Mouse (Mus musculus) lung, embryonic 16.5 days (tissue): ENCODE results near the gene Znrf4. TPM values are rescaled to one million over a fixed set of nuclear protein-coding genes. Genes with fewer than 3 reads are reported as not detected.

ENCODE experiments used
- ATAC-seq: fragments of 200-750 bp; cut with Nextera tagmentation; 2 replicates; pipeline ENCODE4 v1.8.0; 2017; ENCODE audit warnings: low read depth, mild to moderate bottlenecking, moderate library complexity
- H3K27ac ChIP-seq: fragments of 300-500 bp; sonication (generic); 2 replicates; pipeline ENCODE4 v1.5.1; 2014; ENCODE audit warnings: mild to moderate bottlenecking, control low read depth, low read length
- H3K27me3 ChIP-seq: fragments of 300-500 bp; sonication (generic); 2 replicates; pipeline ENCODE4 v1.6.1; 2014; ENCODE audit warnings: low read depth, low read length, mixed read lengths; ENCODE audit not compliant: control insufficient read depth, insufficient read depth
- H3K36me3 ChIP-seq: fragments of 300-500 bp; sonication (generic); 2 replicates; pipeline ENCODE4 v1.6.1; 2014; ENCODE audit warnings: low read length; ENCODE audit not compliant: control insufficient read depth, insufficient read depth
- H3K4me1 ChIP-seq: fragments of 300-500 bp; sonication (generic); replicated peaks from 2 replicates; pipeline ENCODE4 v1.6.1; 2014; ENCODE audit warnings: low read length, mixed read lengths; ENCODE audit not compliant: control insufficient read depth, insufficient read depth
- H3K4me2 ChIP-seq: fragments of 300-500 bp; sonication (generic); 2 replicates; pipeline ENCODE4 v1.6.1; 2014; ENCODE audit warnings: low read depth, low read length, control low read depth
- H3K4me3 ChIP-seq: fragments of 300-500 bp; sonication (generic); 2 replicates; pipeline ENCODE4 v1.5.1; 2014; ENCODE audit warnings: mild to moderate bottlenecking, low read length, control low read depth
- H3K9ac ChIP-seq: fragments of 300-500 bp; sonication (generic); 2 replicates; pipeline ENCODE4 v1.6.1; 2014; ENCODE audit warnings: low read length, control low read depth
- H3K9me3 ChIP-seq: fragments of 300-500 bp; sonication (generic); 2 replicates; pipeline ENCODE4 v1.6.1; 2016; ENCODE audit warnings: low read length; ENCODE audit not compliant: control insufficient read depth
- WGBS: fragments of 180-500 bp; shearing (Covaris S2); extraction: QIAGEN DNeasy Blood & Tissue Kit; methylation state at CpG from one replicate; pipeline ENCODE4 v1.1.7; 2014; 5-methylcytosine and 5-hydroxymethylcytosine counted together
- polyA plus RNA-seq: library from polyadenylated mRNA; unstranded; fragments of >200 nt; fragmentation: Nextera tagmentation; extraction: Ambion mirVana; gene quantifications from 2 replicates; pipeline ENCODE4 v1.2.1, GENCODE M21; 2015

The Znrf4 gene
- polyA plus RNA-seq: not detected in 2 replicates

DNA sequence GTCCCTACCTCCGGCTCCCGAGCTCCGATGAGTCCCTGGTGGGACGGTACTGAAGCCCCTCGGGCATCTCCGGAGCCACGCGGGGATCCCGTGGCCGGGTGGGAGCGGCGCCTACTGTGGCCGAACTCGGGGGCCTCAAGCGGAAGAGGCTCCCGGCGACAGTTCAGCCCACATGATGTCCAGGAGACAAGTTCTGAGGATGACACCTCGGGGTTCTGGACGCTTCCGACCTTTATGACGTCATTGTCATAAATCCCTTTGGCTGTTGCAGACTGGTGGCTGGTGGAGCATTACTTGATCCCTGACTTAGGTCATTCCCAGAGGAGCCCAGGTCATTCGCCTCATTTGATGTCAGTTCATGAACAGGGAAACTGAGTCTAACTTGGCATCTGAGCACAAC, at the start of gene Znrf4:
TSS of gene Znrf4 (minus strand) at position 122 of the 400 bp plus-strand sequence.
- Histone ChIP-seq H3K4me1 (peaks cover 20% of the 10 kb centered on the region), H3K27ac (no peak within 1 kb of the TSS), H3K36me3 (no peaks in the 10 kb centered on the region), H3K9ac (peak within 1 kb of the TSS; percentile 21; the same call in 1 of the 2 replicates), H3K27me3 (peaks cover 43% of the 10 kb centered on the region), H3K4me3 (peak within 1 kb of the TSS; percentile 34), H3K4me2 (peak within 1 kb of the TSS; percentile 48), H3K9me3 (peaks cover 5% of the 10 kb centered on the region; the same call in 1 of the 2 replicates)
- no peak for ATAC-seq
- 57% methylated on average over 22 of the region's 22 CpGs for WGBS

DNA sequence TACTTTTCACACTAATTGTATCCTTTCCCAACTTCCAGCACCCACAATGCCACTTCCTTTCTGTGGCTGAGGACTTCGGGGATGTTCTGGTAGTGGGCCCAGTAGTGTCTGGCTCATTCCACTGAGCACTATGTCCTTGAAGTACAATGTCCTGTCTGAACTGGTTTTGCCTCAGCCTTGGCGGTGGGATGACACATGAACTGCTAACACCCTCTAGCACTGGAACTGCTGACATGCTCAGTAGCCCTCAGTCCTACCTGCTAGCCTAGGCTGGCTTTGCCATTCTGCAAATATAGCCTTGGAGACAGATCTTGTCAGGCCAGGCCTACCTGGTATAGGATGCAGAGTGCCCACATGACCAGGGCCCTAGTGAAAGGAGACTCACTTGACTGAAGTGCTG, 49.6 kb upstream of the Znrf4 start:
- H3K4me3 ChIP-seq: no peak overlapping the region
- H3K27ac ChIP-seq: no peak overlapping the region
- H3K9me3 ChIP-seq: no peaks in the 10 kb centered on the region
- H3K27me3 ChIP-seq: no peaks in the 10 kb centered on the region
- H3K4me2 ChIP-seq: no peak overlapping the region
- no peaks in the 10 kb centered on the region for H3K4me1 ChIP-seq
- ATAC-seq: no peak
- H3K36me3 ChIP-seq: peaks cover 55% of the 10 kb centered on the region
- 85% methylated on average over 2 of the region's 2 CpGs for WGBS
- no peak overlapping the region for H3K9ac ChIP-seq

- Histone ChIP-seq H3K4me2 (no peak overlapping the region), H3K27me3 (no peaks in the 10 kb centered on the region), H3K27ac (no peak overlapping the region), H3K36me3 (peaks cover 37% of the 10 kb centered on the region), H3K4me1 (no peaks in the 10 kb centered on the region), H3K9me3 (no peaks in the 10 kb centered on the region), H3K9ac (no peak overlapping the region), H3K4me3 (no peak overlapping the region)
- 56% methylated on average over 1 of the region's 1 CpGs for WGBS
- no peak for ATAC-seq
Measured at GRCm38 (mm10) chr17:56560131-56560530, 47.9 kb upstream of the Znrf4 start.

- 71% methylated on average over 3 of the region's 3 CpGs for WGBS
- no peaks in the 10 kb centered on the region for H3K9me3 ChIP-seq
- H3K27me3 ChIP-seq: no peaks in the 10 kb centered on the region
- H3K36me3 ChIP-seq: peaks cover 31% of the 10 kb centered on the region
- H3K4me3 ChIP-seq: no peak overlapping the region
- H3K4me1 ChIP-seq: no peaks in the 10 kb centered on the region
- no peak overlapping the region for H3K9ac ChIP-seq
- no peak for ATAC-seq
- H3K4me2 ChIP-seq: no peak overlapping the region
- no peak overlapping the region for H3K27ac ChIP-seq
Measured at GRCm38 (mm10) chr17:56559386-56559785, 47.2 kb upstream of the Znrf4 start.

DNA sequence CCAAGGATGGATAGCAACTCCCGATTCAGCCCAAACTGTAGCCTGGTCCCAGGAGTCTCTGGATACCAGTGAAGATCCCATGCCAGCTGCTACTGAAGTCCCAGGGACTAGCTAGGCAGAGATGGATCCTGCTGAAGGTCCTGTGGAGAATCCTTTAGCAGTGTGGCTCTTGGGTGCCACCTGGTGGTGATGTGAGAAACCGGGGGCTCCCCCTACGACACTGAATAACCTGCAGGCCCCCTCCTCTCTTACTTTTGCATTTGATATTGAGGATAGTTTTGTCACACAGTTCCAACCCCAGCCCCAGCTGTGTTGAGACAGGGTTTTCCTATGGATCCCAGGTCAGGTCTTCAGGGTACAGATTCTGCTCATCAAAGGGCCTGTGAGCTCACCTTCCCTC, 46.2 kb upstream of the Znrf4 start:
- no peaks in the 10 kb centered on the region for H3K27me3 ChIP-seq
- no peak overlapping the region for H3K9ac ChIP-seq
- H3K36me3 ChIP-seq: peaks cover 22% of the 10 kb centered on the region
- ATAC-seq: peak; percentile 16; the same call in 1 of the 2 replicates
- no peak overlapping the region for H3K27ac ChIP-seq
- H3K4me2 ChIP-seq: no peak overlapping the region
- no peaks in the 10 kb centered on the region for H3K4me1 ChIP-seq
- 22% methylated on average over 3 of the region's 3 CpGs for WGBS
- H3K9me3 ChIP-seq: no peaks in the 10 kb centered on the region
- H3K4me3 ChIP-seq: no peak overlapping the region

DNA sequence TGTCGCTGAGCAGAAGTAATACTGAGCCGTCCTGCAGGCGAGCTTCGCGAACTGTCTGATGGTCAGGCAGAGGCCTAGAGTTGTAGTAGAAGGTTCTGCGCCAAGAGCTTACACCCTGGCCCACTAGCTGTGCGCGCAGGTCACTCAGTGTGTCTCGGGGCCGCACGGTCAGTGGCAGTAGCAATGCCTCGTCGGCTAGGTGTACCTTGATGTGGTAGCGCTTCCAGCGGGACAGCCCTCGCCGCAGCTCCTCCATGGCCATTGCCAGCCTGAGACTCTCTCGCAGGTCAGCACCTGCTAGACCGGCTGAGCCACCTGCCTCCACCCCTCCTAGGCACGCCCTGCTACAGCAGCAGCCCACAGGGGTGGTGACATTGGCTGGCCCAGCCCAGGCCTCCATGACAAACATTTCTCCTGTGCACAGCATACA, 41.9 kb upstream of the Znrf4 start, which contains the start of gene Gm20219:
TSS of gene Gm20219 (minus strand) at position 266 of the 430 bp plus-strand sequence.
- peak; percentile 88 for ATAC-seq
- 50% methylated on average over 20 of the region's 20 CpGs for WGBS
- Histone ChIP-seq H3K36me3 (no peaks in the 10 kb centered on the region), H3K27ac (0 out of 2 replicates have a peak within 1 kb of the TSS, but pooled peaks have one; percentile 7), H3K9me3 (no peaks in the 10 kb centered on the region), H3K4me1 (no peaks in the 10 kb centered on the region), H3K27me3 (no peaks in the 10 kb centered on the region), H3K4me2 (peak within 1 kb of the TSS; percentile 31), H3K9ac (peak within 1 kb of the TSS; percentile 43), H3K4me3 (peak within 1 kb of the TSS; percentile 31)

- H3K27ac ChIP-seq: no peak overlapping the region
- H3K9ac ChIP-seq: no peak overlapping the region
- H3K9me3 ChIP-seq: no peaks in the 10 kb centered on the region
- ATAC-seq: 0 out of 2 replicates have a peak, but pooled peaks have one; percentile 23
- H3K36me3 ChIP-seq: no peaks in the 10 kb centered on the region
- no peak overlapping the region for H3K4me2 ChIP-seq
- no peaks in the 10 kb centered on the region for H3K27me3 ChIP-seq
- WGBS: 56% methylated on average over 5 of the region's 5 CpGs
- no peak overlapping the region for H3K4me3 ChIP-seq
- no peaks in the 10 kb centered on the region for H3K4me1 ChIP-seq
Measured at GRCm38 (mm10) chr17:56552781-56553363, 40.6 kb upstream of the Znrf4 start.

DNA sequence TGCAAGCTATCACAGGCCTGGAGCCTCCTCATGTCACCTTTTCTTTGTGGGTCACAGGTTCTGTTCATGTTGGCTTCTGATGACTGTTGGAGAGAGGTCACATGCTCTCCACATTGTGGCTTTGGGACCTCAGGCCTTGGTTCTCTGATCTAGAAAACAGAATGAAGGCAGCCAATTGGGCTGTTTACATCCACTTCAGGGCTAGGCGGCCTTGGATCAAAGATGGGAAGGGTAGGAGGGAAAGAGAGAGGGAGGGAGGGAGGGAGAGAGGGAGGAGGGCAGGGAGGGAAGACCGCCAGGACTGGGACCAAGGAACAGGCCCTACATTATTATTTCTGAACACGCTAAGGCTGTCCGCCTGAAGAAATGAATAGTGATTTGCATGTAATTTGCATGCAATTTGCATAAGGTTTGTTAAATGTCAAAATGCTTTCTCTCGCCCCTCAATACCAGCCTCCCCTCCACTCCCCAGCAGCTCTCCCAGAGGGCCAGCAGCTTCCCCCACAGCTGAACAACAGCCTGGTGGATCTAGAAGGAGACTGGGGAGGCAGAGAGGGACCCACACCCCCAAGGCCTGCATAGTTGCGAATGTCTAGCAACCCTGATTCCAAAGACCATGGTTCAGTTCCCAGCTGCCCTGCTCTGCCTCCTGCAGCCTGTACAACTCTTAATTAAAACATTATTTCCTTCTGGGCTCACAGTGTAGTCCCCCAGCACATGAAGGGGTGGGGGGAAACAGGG, 39.8 kb upstream of the Znrf4 start:
- Histone ChIP-seq H3K9me3 (no peaks in the 10 kb centered on the region), H3K27ac (no peak overlapping the region), H3K36me3 (no peaks in the 10 kb centered on the region), H3K27me3 (no peaks in the 10 kb centered on the region), H3K4me3 (no peak overlapping the region), H3K4me1 (no peaks in the 10 kb centered on the region), H3K4me2 (no peak overlapping the region), H3K9ac (no peak overlapping the region)
- 67% methylated on average over 6 of the region's 6 CpGs for WGBS
- ATAC-seq: no peak

DNA sequence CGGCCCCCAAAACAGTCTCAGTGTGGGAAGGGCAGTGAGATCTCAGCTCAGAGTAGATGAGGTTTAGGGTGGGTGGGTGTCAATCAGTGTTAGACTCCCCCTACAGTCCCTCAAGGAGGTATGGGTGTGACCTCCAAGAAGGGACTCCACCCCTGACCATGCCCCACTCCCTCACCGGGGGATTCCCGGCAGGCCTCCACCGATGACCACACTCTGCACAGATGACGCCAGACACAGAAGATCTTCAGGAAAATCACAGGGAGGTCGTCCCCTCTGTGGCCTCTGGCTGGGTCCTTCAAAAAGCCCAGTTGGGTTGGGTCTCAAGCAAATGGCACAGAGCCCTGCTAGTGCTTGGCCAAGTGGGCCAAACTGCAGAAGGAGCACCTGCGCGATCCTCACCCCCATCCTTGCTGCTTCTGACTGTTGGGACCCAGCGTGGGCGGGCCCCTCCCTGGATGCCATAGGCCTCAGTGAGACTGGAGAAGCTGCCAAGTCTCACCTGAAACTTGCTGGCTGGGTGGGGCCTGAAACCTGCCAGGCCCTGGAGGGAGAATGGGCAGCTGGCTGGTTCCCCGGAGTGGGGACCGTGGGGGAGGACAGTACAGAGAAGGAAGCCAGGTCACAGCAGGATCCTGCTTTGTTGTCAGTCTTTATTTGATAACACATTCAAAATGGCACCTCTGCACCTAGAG, 38.7 kb upstream of the Znrf4 start:
- H3K4me1 ChIP-seq: no peaks in the 10 kb centered on the region
- no peak overlapping the region for H3K27ac ChIP-seq
- no peaks in the 10 kb centered on the region for H3K27me3 ChIP-seq
- H3K9me3 ChIP-seq: no peaks in the 10 kb centered on the region
- peak; percentile 26; the same call in 1 of the 2 replicates for ATAC-seq
- no peak overlapping the region for H3K4me3 ChIP-seq
- H3K4me2 ChIP-seq: no peak overlapping the region
- no peak overlapping the region for H3K9ac ChIP-seq
- H3K36me3 ChIP-seq: no peaks in the 10 kb centered on the region
- WGBS: 69% methylated on average over 12 of the region's 12 CpGs
